Mouse (Mus musculus): ENCODE measurements around the gene Bmp5. TPM values are rescaled to one million over a fixed set of nuclear protein-coding genes. Genes with fewer than 3 reads are reported as not detected.

Bmp5 gene
- polyA plus RNA-seq, 1 experiment: not detected

GRCm38 (mm10) chr9:75910112-75910799 is 135.1 kb downstream of the Bmp5 start:
- no peaks in the 10 kb centered on the region for H3K9me3 ChIP-seq (ENCODE audit: control insufficient read depth, low read length)
- no peaks in the 10 kb centered on the region for H3K27me3 ChIP-seq (ENCODE audit: control insufficient read depth)
- no peak overlapping the region for H3K4me3 ChIP-seq (replicated peaks)
- no peaks in the 10 kb centered on the region for H3K36me3 ChIP-seq (ENCODE audit: control insufficient read depth)
- no peak for TF ChIP-seq TAL1 (IDR thresholded peaks at IDR 0.05; ENCODE audit: low read length)
- TF ChIP-seq GATA1 (IDR thresholded peaks at IDR 0.05; ENCODE audit: low read length): no peak
- no peaks in the 10 kb centered on the region for H3K4me1 ChIP-seq (ENCODE audit: control insufficient read depth)

GRCm38 (mm10) chr9:75911542-75911941 is 136.4 kb downstream of the Bmp5 start:
- Histone ChIP-seq H3K4me3 (replicated peaks) (no peak overlapping the region), H3K36me3 (ENCODE audit: control insufficient read depth) (no peaks in the 10 kb centered on the region), H3K9me3 (ENCODE audit: control insufficient read depth, low read length) (no peaks in the 10 kb centered on the region), H3K4me1 (ENCODE audit: control insufficient read depth) (no peaks in the 10 kb centered on the region), H3K27me3 (ENCODE audit: control insufficient read depth) (no peaks in the 10 kb centered on the region)
- no peak for TF ChIP-seq GATA1 (IDR thresholded peaks at IDR 0.05; ENCODE audit: low read length)
- no peak for TF ChIP-seq TAL1 (IDR thresholded peaks at IDR 0.05; ENCODE audit: low read length)

DNA sequence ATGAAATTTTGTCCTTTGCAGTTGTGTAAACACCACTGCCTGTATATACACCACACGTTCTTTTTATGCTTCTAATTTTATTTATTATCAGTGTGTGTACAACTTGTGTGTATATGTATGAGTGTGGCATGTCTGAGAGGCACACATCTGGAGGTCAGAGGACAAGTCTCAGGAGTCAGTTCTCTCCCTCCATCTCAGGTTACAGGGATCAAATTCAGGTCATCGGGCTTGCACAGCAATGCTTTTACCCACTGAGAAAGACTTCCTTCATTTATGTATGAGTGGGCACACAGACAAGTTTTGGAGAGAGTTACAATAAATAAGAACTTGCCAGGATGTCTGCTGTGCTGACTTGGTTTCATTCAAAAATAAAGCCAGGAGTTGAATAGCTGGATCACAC is 140.9 kb downstream of the Bmp5 start:
- TF ChIP-seq GATA1 (IDR thresholded peaks at IDR 0.05; ENCODE audit: low read length) (no peak), TAL1 (IDR thresholded peaks at IDR 0.05; ENCODE audit: low read length) (no peak)
- Histone ChIP-seq H3K9me3 (ENCODE audit: control insufficient read depth, low read length) (no peaks in the 10 kb centered on the region), H3K4me3 (replicated peaks) (no peak overlapping the region), H3K4me1 (ENCODE audit: control insufficient read depth) (no peaks in the 10 kb centered on the region), H3K36me3 (ENCODE audit: control insufficient read depth) (no peaks in the 10 kb centered on the region), H3K27me3 (ENCODE audit: control insufficient read depth) (no peaks in the 10 kb centered on the region)

DNA sequence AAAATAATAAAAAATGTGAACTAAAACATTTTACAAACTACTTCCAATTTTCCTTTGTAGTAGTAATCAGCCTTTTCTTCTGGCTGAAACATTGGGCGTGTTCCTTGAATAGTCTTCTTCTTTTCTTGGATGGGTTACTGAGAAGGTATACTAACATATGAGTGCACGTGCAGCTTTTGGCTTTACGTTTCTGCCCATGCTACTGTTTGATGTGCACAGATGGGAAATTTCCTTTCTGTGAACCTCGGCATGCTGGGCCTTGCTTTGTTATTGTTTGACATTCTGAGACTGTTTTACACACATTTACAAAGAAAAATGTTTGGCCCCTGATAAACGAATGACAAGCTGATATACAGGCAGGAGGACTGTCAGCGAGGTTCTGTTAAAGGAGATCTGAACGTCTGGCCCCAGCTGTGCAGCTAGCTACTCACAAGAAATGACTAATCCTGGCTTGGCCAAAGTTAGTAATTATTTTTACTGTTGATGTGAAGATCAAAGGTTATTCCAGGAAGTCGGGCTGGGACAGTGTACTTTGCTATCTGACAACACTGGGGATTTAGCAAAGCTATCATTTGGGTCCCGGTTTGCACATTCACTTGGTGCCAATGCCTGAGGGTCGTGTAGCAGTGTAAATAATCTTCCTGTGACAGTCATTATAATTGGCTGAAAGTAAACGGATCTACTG is 152.2 kb downstream of the Bmp5 start:
- no peaks in the 10 kb centered on the region for H3K9me3 ChIP-seq (ENCODE audit: control insufficient read depth, low read length)

GRCm38 (mm10) chr9:75928068-75928467 is 152.9 kb downstream of the Bmp5 start:
- Histone ChIP-seq H3K27me3 (ENCODE audit: control insufficient read depth) (no peaks in the 10 kb centered on the region), H3K9me3 (ENCODE audit: control insufficient read depth, low read length) (no peaks in the 10 kb centered on the region), H3K36me3 (ENCODE audit: control insufficient read depth) (no peaks in the 10 kb centered on the region), H3K4me1 (ENCODE audit: control insufficient read depth) (no peaks in the 10 kb centered on the region), H3K4me3 (replicated peaks) (no peak overlapping the region)
- TF ChIP-seq TAL1 (IDR thresholded peaks at IDR 0.05; ENCODE audit: low read length) (no peak), GATA1 (IDR thresholded peaks at IDR 0.05; ENCODE audit: low read length) (no peak)

More for the DNA sequence above, 152.2 kb downstream of the Bmp5 start:
- no peak for TF ChIP-seq TAL1 (IDR thresholded peaks at IDR 0.05; ENCODE audit: low read length)
- TF ChIP-seq GATA1 (IDR thresholded peaks at IDR 0.05; ENCODE audit: low read length): no peak
- Histone ChIP-seq H3K4me1 (ENCODE audit: control insufficient read depth) (no peaks in the 10 kb centered on the region), H3K27me3 (ENCODE audit: control insufficient read depth) (no peaks in the 10 kb centered on the region), H3K4me3 (replicated peaks) (no peak overlapping the region), H3K36me3 (ENCODE audit: control insufficient read depth) (no peaks in the 10 kb centered on the region)

- Histone ChIP-seq H3K36me3 (ENCODE audit: control insufficient read depth) (no peaks in the 10 kb centered on the region), H3K4me3 (replicated peaks) (no peak overlapping the region), H3K9me3 (ENCODE audit: control insufficient read depth, low read length) (no peaks in the 10 kb centered on the region), H3K27me3 (ENCODE audit: control insufficient read depth) (no peaks in the 10 kb centered on the region), H3K4me1 (ENCODE audit: control insufficient read depth) (no peaks in the 10 kb centered on the region)
- no peak for TF ChIP-seq TAL1 (IDR thresholded peaks at IDR 0.05; ENCODE audit: low read length)
- TF ChIP-seq GATA1 (IDR thresholded peaks at IDR 0.05; ENCODE audit: low read length): no peak
These were observed 169.5 kb downstream of the Bmp5 start for GRCm38 (mm10) chr9:75944663-75945062.

Other genes starting within 250 kb of the Bmp5 start
- 0.56 and 0.65 TPM in 2 replicates for gene Tmod3, start 215.7 kb upstream of the Bmp5 start, polyA plus RNA-seq (2012)
- not detected in 2 replicates for gene Tmod2, start 164.0 kb upstream of the Bmp5 start, polyA plus RNA-seq (2012)
- not detected in 2 replicates for gene Lysmd2, start 149.6 kb upstream of the Bmp5 start, polyA plus RNA-seq (2012)
- not detected in 2 replicates for gene Scg3, start 91.3 kb upstream of the Bmp5 start, polyA plus RNA-seq (2012)
- not detected in 2 replicates for gene Hmgcll1, start 239.5 kb downstream of the Bmp5 start, polyA plus RNA-seq (2012)